Mouse (Mus musculus): ENCODE measurements around the gene B130006D01Rik. TPM values are rescaled to one million over a fixed set of nuclear protein-coding genes. Genes with fewer than 3 reads are reported as not detected.

Gene B130006D01Rik
- total and polyA plus RNA-seq, 3 experiments: 0.10 to 0.38 (median 0.15) TPM

Other genes with a start within 250 kb of the B130006D01Rik start
- gene Nxph3, start 209.0 kb upstream of the B130006D01Rik start, total RNA-seq (2012; rRNA removed): 0.17 TPM in 1 of 2 replicates, not detected in the other
- not detected in 2 replicates for gene Nxph3, start 209.0 kb upstream of the B130006D01Rik start, total RNA-seq (2014; rRNA removed)
- gene Nxph3, start 209.0 kb upstream of the B130006D01Rik start, polyA plus RNA-seq (2012; ENCODE audit: insufficient read length, low read depth): not detected in 2 replicates
- not detected in 2 replicates for gene Ngfr, start 135.9 kb upstream of the B130006D01Rik start, total RNA-seq (2012; rRNA removed)
- not detected in 2 replicates for gene Ngfr, start 135.9 kb upstream of the B130006D01Rik start, total RNA-seq (2014; rRNA removed)
- not detected in 2 replicates for gene Ngfr, start 135.9 kb upstream of the B130006D01Rik start, polyA plus RNA-seq (2012; ENCODE audit: insufficient read length, low read depth)
- gene Phb, start 56.6 kb upstream of the B130006D01Rik start, total RNA-seq (2012; rRNA removed): 512 and 606 TPM in 2 replicates
- gene Phb, start 56.6 kb upstream of the B130006D01Rik start, total RNA-seq (2014; rRNA removed): 699 and 784 TPM in 2 replicates
- gene Phb, start 56.6 kb upstream of the B130006D01Rik start, polyA plus RNA-seq (2012; ENCODE audit: insufficient read length, low read depth): 405 and 413 TPM in 2 replicates
- gene Zfp652, start 10.9 kb upstream of the B130006D01Rik start, total RNA-seq (2012; rRNA removed): 6.2 and 6.3 TPM in 2 replicates
- 3.0 and 3.5 TPM in 2 replicates for gene Zfp652, start 10.9 kb upstream of the B130006D01Rik start, total RNA-seq (2014; rRNA removed)
- 9.4 and 9.8 TPM in 2 replicates for gene Zfp652, start 10.9 kb upstream of the B130006D01Rik start, polyA plus RNA-seq (2012; ENCODE audit: insufficient read length, low read depth)
- gene Phospho1, start 100.9 kb downstream of the B130006D01Rik start, total RNA-seq (2012; rRNA removed): 0.46 and 1.3 TPM in 2 replicates
- not detected in 2 replicates for gene Phospho1, start 100.9 kb downstream of the B130006D01Rik start, total RNA-seq (2014; rRNA removed)
- 0.97 and 6.0 TPM in 2 replicates for gene Phospho1, start 100.9 kb downstream of the B130006D01Rik start, polyA plus RNA-seq (2012; ENCODE audit: insufficient read length, low read depth)
- 133 and 143 TPM in 2 replicates for gene Gngt2, start 113.6 kb downstream of the B130006D01Rik start, total RNA-seq (2012; rRNA removed)
- gene Gngt2, start 113.6 kb downstream of the B130006D01Rik start, total RNA-seq (2014; rRNA removed): 157 and 162 TPM in 2 replicates
- gene Gngt2, start 113.6 kb downstream of the B130006D01Rik start, polyA plus RNA-seq (2012; ENCODE audit: insufficient read length, low read depth): 136 and 140 TPM in 2 replicates
- 31.4 and 33.5 TPM in 2 replicates for gene Abi3, start 118.9 kb downstream of the B130006D01Rik start, total RNA-seq (2012; rRNA removed)
- 24.4 and 25.9 TPM in 2 replicates for gene Abi3, start 118.9 kb downstream of the B130006D01Rik start, total RNA-seq (2014; rRNA removed)
- 54.9 and 74.5 TPM in 2 replicates for gene Abi3, start 118.9 kb downstream of the B130006D01Rik start, polyA plus RNA-seq (2012; ENCODE audit: insufficient read length, low read depth)
- gene B4galnt2, start 191.3 kb downstream of the B130006D01Rik start, total RNA-seq (2012; rRNA removed): 0.25 and 0.34 TPM in 2 replicates
- gene B4galnt2, start 191.3 kb downstream of the B130006D01Rik start, total RNA-seq (2014; rRNA removed): 0.42 and 0.53 TPM in 2 replicates
- gene B4galnt2, start 191.3 kb downstream of the B130006D01Rik start, polyA plus RNA-seq (2012; ENCODE audit: insufficient read length, low read depth): 1.9 and 2.0 TPM in 2 replicates

All from CH12.LX (cell line).